Mouse (Mus musculus) lung, adult 2 months (tissue): Measurements from ENCODE around the gene Mfsd11. TPM values are rescaled to one million over a fixed set of nuclear protein-coding genes. Genes with fewer than 3 reads are reported as not detected.

Experiments used
- DNase-seq: peaks from one replicate; pipeline ENCODE4 v3.0.0; 2022
- H3K4me1 ChIP-seq: fragments of 200-500 bp; 2 replicates; pipeline ENCODE4 v1.6.1; 2011; ENCODE audit warnings: low read length; ENCODE audit not compliant: control insufficient read depth, insufficient read depth
- H3K4me3 ChIP-seq: fragments of 200-500 bp; replicated peaks from 2 replicates; pipeline ENCODE3; 2011; ENCODE audit warnings: low read depth, mild to moderate bottlenecking, control low read depth, low read length; ENCODE audit errors: extremely low read depth
- CTCF ChIP-seq: fragments of 200-500 bp; IDR thresholded peaks from 2 replicates; pipeline ENCODE4 v1.5.1; 2011; ENCODE audit warnings: mild to moderate bottlenecking, low read length, control low read depth; ENCODE audit not compliant: insufficient read depth
- POLR2A ChIP-seq: fragments of 200-500 bp; IDR thresholded peaks from 2 replicates; pipeline ENCODE4 v1.6.1; 2011; ENCODE audit warnings: low read depth, mild to moderate bottlenecking, control low read depth, low read length, borderline replicate concordance; ENCODE audit errors: extremely low read depth
- WGBS: fragments of 180-500 bp; shearing (Covaris S2); methylation state at CpG from one replicate; pipeline ENCODE4 v1.1.7; 2018; 5-methylcytosine and 5-hydroxymethylcytosine counted together
- polyA plus RNA-seq: library from polyadenylated mRNA; depleted of rRNA; stranded (reverse); fragments of >200 nt; gene quantifications from 2 replicates; pipeline ENCODE4 v1.2.3, GENCODE M21; 2012

Mfsd11 gene
- polyA plus RNA-seq, 1 experiment = 22.3 TPM

- TF ChIP-seq CTCF (no peak), POLR2A (no peak)
- no peak overlapping the region for H3K4me3 ChIP-seq
- DNase-seq = peak; percentile 24
- WGBS = 27% methylated on average over 32 of the region's 32 CpGs
- H3K4me1 ChIP-seq = peaks cover 25% of the 10 kb centered on the region
Observed at GRCm38 (mm10) chr11:116810983-116811901, 41.0 kb upstream of the Mfsd11 start.

DNA sequence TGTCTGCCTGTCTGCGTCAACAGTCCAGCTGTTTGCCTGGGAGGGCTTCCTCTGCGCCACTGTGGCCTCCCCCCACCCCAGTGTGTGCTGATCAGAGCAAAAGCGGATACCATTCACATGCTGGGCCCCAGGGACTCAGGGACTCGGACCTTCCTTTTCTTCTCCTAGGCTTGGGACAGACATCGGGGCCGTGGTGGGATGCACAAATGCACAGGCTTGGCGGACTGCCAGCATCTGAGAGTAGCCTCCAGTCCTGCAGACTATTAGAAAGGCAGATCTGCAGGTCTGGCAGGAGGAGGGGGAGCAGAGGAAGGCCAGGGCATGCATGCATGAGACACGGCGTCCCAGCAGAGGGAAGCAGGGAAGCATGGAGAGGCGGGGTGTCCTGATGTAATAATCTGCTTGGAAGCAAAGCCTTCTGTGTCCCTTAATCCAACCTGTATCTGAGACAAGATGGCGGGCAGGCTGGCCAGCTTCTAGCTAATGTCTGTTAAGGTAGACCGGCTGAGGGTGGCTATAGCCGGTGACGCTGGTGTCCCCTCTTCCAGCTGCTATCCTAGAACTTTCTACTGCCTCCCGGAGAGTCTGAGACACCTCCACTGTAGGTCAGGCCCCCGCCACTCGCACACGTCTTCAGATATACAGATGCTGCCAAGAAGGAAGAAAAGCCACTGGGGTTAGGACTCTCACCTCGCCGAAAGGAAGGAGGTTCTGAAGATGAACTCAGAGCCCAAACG lies 39.3 kb upstream of the Mfsd11 start:
- 62% methylated on average over 21 of the region's 21 CpGs for WGBS
- Histone ChIP-seq H3K4me3 (no peak overlapping the region), H3K4me1 (peaks cover 31% of the 10 kb centered on the region)
- no peak for DNase-seq
- TF ChIP-seq POLR2A = no peak
- no peak for TF ChIP-seq CTCF

GRCm38 (mm10) chr11:116813610-116814009 lies 38.6 kb upstream of the Mfsd11 start:
- H3K4me1 ChIP-seq = peaks cover 31% of the 10 kb centered on the region
- no peak for TF ChIP-seq CTCF
- TF ChIP-seq POLR2A = no peak
- no peak overlapping the region for H3K4me3 ChIP-seq
- DNase-seq = no peak
- 81% methylated on average over 13 of the region's 13 CpGs for WGBS

- no peak for DNase-seq
- Histone ChIP-seq H3K4me3 (no peak overlapping the region), H3K4me1 (peaks cover 37% of the 10 kb centered on the region)
- WGBS = 22% methylated on average over 20 of the region's 20 CpGs
- TF ChIP-seq CTCF (no peak), POLR2A (no peak)
Observed at GRCm38 (mm10) chr11:116814076-116814883, 38.0 kb upstream of the Mfsd11 start.

DNA sequence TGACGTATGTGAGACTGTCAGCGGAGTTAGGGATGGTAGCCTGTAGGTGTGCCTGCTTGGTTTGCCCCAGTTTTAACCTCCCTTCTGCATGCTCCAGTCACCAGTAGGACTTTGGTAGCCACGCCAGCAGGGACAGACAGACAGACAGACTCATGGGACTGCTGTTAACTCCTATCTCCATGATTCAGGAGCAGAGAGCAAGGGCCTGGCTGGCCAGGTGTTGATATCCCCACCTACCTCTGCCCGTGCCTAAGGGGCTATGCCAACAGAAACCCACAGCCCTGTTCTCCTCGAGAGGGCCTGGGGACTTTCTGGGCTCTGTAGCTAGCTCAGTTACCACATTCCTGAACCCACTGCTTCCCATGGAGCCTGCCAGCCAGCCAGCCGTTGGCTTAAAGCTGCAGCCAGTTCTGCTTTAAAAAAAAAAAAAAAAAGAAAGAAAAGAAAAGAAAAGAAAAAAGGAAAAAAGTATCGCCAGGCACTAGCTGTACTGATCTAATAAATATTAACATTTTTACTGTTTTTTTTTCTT lies 37.3 kb upstream of the Mfsd11 start:
- TF ChIP-seq CTCF (no peak), POLR2A (no peak; the same call in 1 of the 2 replicates)
- Histone ChIP-seq H3K4me1 (peaks cover 40% of the 10 kb centered on the region), H3K4me3 (no peak overlapping the region)
- WGBS = 34% methylated on average over 7 of the region's 7 CpGs
- no peak for DNase-seq

- 37% methylated on average over 5 of the region's 5 CpGs for WGBS
- no peak overlapping the region for H3K4me3 ChIP-seq
- no peak for TF ChIP-seq CTCF
- TF ChIP-seq POLR2A = no peak
- H3K4me1 ChIP-seq = peaks cover 52% of the 10 kb centered on the region
- no peak for DNase-seq
Observed at GRCm38 (mm10) chr11:116816769-116817168, 35.5 kb upstream of the Mfsd11 start.

GRCm38 (mm10) chr11:116817567-116817966 lies 34.7 kb upstream of the Mfsd11 start:
- Histone ChIP-seq H3K4me3 (no peak overlapping the region), H3K4me1 (peaks cover 57% of the 10 kb centered on the region)
- no peak for DNase-seq
- no peak for TF ChIP-seq CTCF
- TF ChIP-seq POLR2A = no peak
- 91% methylated on average over 5 of the region's 5 CpGs for WGBS

GRCm38 (mm10) chr11:116818722-116819121 lies 33.5 kb upstream of the Mfsd11 start:
- Histone ChIP-seq H3K4me1 (peaks cover 45% of the 10 kb centered on the region), H3K4me3 (no peak overlapping the region)
- 47% methylated on average over 8 of the region's 8 CpGs for WGBS
- TF ChIP-seq CTCF = no peak
- no peak for TF ChIP-seq POLR2A
- DNase-seq = no peak

DNA sequence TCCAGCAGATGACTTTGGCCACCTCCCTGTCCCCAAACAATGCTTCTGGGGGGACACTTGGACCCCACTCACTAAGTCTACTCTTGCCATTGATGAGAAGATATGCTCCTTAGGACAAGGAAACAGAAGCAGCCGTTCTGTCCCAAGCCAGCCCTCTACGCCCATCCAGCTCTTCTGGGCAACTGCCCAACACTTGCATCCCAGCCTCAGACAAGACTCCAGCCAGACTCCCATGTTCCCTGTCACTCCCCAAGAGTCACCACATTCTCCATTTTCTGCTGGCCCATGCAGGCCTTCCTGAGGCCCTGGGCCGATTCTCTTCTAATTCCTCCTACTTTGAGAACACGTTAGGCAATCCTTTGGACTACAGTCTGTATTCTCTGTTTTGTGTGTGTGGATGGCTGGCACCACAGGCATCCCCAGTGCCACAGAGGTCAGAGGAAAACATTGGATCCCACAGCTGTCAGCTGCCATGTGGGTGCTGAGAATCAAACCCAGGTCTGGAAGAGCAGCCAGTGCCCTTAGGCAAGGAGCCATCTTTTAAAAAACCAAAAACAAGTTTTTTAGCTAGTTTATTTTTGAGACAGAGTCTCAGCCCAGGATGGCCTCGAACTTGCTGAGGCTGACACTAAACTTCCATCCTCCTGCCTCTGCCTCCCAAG lies 32.2 kb upstream of the Mfsd11 start:
- TF ChIP-seq CTCF (no peak), POLR2A (no peak)
- 49% methylated on average over 5 of the region's 5 CpGs for WGBS
- no peak for DNase-seq
- Histone ChIP-seq H3K4me1 (peaks cover 37% of the 10 kb centered on the region), H3K4me3 (no peak overlapping the region)
